Mouse (Mus musculus): ENCODE measurements around the gene Vwc2l. TPM values are rescaled to one million over a fixed set of nuclear protein-coding genes. Genes with fewer than 3 reads are reported as not detected.

The Vwc2l gene
- polyA plus RNA-seq (2014; fragmentation: Illumina TruSeq; extraction: RNeasy Lipid Tissue Mini Kit (QIAGEN cat#74804); ENCODE audit: low read depth, low replicate concordance): not detected

DNA sequence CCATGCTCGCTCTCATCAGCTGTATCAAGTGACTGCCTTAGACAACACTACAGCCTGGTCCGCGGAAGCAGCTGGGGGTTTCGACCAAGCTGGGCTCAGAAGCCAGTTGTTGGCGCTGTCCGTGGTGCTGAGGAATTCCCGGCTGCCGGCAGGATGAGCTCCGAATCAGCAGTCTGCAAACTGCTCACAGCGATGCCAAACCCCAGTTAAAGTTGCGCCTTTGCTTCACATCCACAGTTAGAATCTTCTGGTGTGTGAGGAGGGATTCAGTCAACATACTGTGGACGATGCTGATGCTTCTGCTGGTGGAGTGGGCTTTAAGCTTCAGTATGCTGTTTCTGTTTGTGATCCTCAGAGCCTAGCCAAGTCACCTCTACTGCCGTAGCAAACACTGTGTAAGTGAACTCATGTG is at the start of gene Vwc2l:
TSS of gene Vwc2l (plus strand) at position 61 of the 412 bp plus-strand sequence.

All from heart, adult 10 weeks (tissue).